ENCODE assay signal across 11 mouse cellular contexts in the genomic region with DNA sequence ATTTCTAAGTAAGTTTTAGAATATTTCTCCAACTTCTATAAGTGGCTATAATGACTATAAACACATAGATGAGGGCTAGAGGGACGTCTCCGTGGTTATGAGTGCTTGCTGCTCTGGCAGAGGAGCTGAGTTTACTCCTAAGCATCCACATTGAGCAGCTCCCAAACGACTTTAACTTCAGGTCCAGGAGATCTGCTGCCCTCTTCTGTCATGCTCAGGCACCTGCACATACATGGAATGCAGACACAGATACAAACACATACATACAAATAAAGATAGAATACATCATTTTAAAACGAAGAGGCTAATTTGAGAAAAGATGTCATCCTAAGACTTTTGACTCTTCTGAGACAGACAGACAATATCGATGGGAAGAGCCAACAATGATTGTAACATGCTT. TPM values are rescaled to one million over a fixed set of nuclear protein-coding genes. Genes with fewer than 3 reads are reported as not detected.
DNase-seq lines count a peak whose midpoint lies in the region; ATAC-seq lines count a peak whose summit lies in the region.
"Had no signal": no experiment of that assay in that cellular context is flagged by ENCODE, and none has a peak within 500 bp of the region (broad histone marks: within the 10 kb centered on the region; RNA-seq: fewer than 3 reads in every experiment).

No protein-coding gene starts in this region.

- H3K27me3 ChIP-seq in kidney, embryonic 14.5 days (ENCODE audit: control insufficient read depth, insufficient read depth, low read length), result no peaks in the 10 kb centered on the region
- H3K27me3 ChIP-seq: embryonic facial prominence, embryonic 12.5 days had no signal

- H3K4me2 ChIP-seq in kidney, embryonic 14.5 days (replicated peaks; ENCODE audit: low read depth, low read length), result no peak overlapping the region
- H3K4me2 ChIP-seq: embryonic facial prominence, embryonic 12.5 days had no signal

- H3K36me3 ChIP-seq in kidney, embryonic 14.5 days (ENCODE audit: control insufficient read depth, insufficient read depth, low read length), result no peaks in the 10 kb centered on the region
- H3K36me3 ChIP-seq: embryonic facial prominence, embryonic 12.5 days had no signal

- no peaks in the 10 kb centered on the region for H3K9me3 ChIP-seq in kidney, embryonic 14.5 days (ENCODE audit: control insufficient read depth, low read length)
- H3K9me3 ChIP-seq: embryonic facial prominence, embryonic 12.5 days had no signal

- no peak overlapping the region for H3K27ac ChIP-seq in kidney, embryonic 14.5 days (ENCODE audit: low read depth, low read length)
- H3K27ac ChIP-seq: embryonic facial prominence, embryonic 12.5 days had no signal

- 17% methylated on average over 5 of the region's 5 CpGs for WGBS in kidney, embryonic 14.5 days

- no peak overlapping the region for H3K9ac ChIP-seq in kidney, embryonic 14.5 days (ENCODE audit: low read depth, low read length)
- H3K9ac ChIP-seq: embryonic facial prominence, embryonic 12.5 days had no signal

- H3K4me3 ChIP-seq in kidney, embryonic 14.5 days (ENCODE audit: low read length), result no peak overlapping the region
- H3K4me3 ChIP-seq: embryonic facial prominence, embryonic 12.5 days had no signal

- no peak for ATAC-seq in CD4-positive, CD25-positive, alpha-beta regulatory T cell, adult 4 months
- ATAC-seq in kidney, embryonic 14.5 days (ENCODE audit: low FRiP score, low TSS enrichment), result no peak

- DNase-seq in CD4-positive, CD25-positive, alpha-beta regulatory T cell, adult 2 months (ENCODE audit: low read depth, low spot score), result peak; percentile 21
- peak; percentile 16 for DNase-seq in kidney, postnatal 14 days
- DNase-seq in A20 (ENCODE audit: low read depth, low spot score), result peak; percentile 22
- peak; percentile 19 for DNase-seq in embryo, embryonic 9.5 days (ENCODE audit: extremely low spot score)
- DNase-seq in urinary bladder, postnatal 10 days (ENCODE audit: low spot score), result no peak
- no peak for DNase-seq in cerebellum, adult 8-10 months

- peaks cover 7% of the 10 kb centered on the region; the same call in 1 of the 2 replicates for H3K4me1 ChIP-seq in kidney, embryonic 14.5 days (ENCODE audit: control insufficient read depth, insufficient read depth, low read length)

RNA-seq across cellular contexts. Expression of a gene that starts 3.5 kb away (rescaled TPM):
- polyA plus RNA-seq in CD4-positive, CD25-positive, alpha-beta regulatory T cell, adult 4 months (2017; shearing (Covaris generic)), result 10 to 100 TPM; 22.9 to 25.0 TPM
- polyA plus RNA-seq in kidney, embryonic 14.5 days (2014; fragmentation: Nextera tagmentation; extraction: Ambion mirVana), result 19.5 and 44.0 TPM in 2 replicates

RNA-seq across cellular contexts. Expression of a gene that starts 31.0 kb away (rescaled TPM):
- under 1 TPM in 1 of 2 experiments, not detected in 1; 0.34 TPM for polyA plus RNA-seq in CD4-positive, CD25-positive, alpha-beta regulatory T cell, adult 4 months (2017; shearing (Covaris generic))
- 1.1 and 1.9 TPM in 2 replicates for polyA plus RNA-seq in kidney, embryonic 14.5 days (2014; fragmentation: Nextera tagmentation; extraction: Ambion mirVana)
- polyA plus RNA-seq: heart, embryonic 16.5 days; liver, embryonic 16.5 days had no signal

Comparison
In these comparisons a context has a peak if more than half of its experiments do, and no peak if none do; other contexts are left out.
1. DNase-seq: peak in CD4-positive, CD25-positive, alpha-beta regulatory T cell, adult 2 months (single experiment), kidney, postnatal 14 days (single experiment), A20 (single experiment) and embryo, embryonic 9.5 days (single experiment); none in urinary bladder, postnatal 10 days (single experiment) and cerebellum, adult 8-10 months (single experiment).